Mouse (Mus musculus) hindbrain, embryonic 10.5 days (tissue): Measurements from ENCODE around the gene Rasa3. TPM values are rescaled to one million over a fixed set of nuclear protein-coding genes. Genes with fewer than 3 reads are reported as not detected.

Experiments
- DNase-seq: peaks from one replicate; pipeline ENCODE4 v3.0.0-alpha.2; 2017; ENCODE audit warnings: low spot score
- H3K27ac ChIP-seq: fragments of 300-500 bp; sonication (generic); 2 replicates; pipeline ENCODE4 v1.5.1; 2016; ENCODE audit warnings: mild to moderate bottlenecking, moderate library complexity
- H3K27me3 ChIP-seq: fragments of 300-500 bp; sonication (generic); 2 replicates; pipeline ENCODE4 v1.6.1; 2016; ENCODE audit warnings: mild to moderate bottlenecking; ENCODE audit not compliant: poor library complexity, insufficient read depth, severe bottlenecking
- H3K36me3 ChIP-seq: fragments of 300-500 bp; sonication (generic); 2 replicates; pipeline ENCODE4 v1.6.1; 2016; ENCODE audit warnings: mild to moderate bottlenecking, moderate library complexity
- H3K4me1 ChIP-seq: fragments of 300-500 bp; sonication (generic); replicated peaks from 2 replicates; pipeline ENCODE4 v1.6.1; 2016; ENCODE audit warnings: mild to moderate bottlenecking
- H3K4me3 ChIP-seq: fragments of 300-500 bp; sonication (generic); 2 replicates; pipeline ENCODE4 v1.5.1; 2016; ENCODE audit warnings: mild to moderate bottlenecking, moderate library complexity
- H3K9me3 ChIP-seq: fragments of 300-500 bp; sonication (generic); 2 replicates; pipeline ENCODE4 v1.6.1; 2016; ENCODE audit warnings: mild to moderate bottlenecking, moderate library complexity
- WGBS: fragments of 180-500 bp; shearing (Covaris S2); methylation state at CpG from one replicate; pipeline ENCODE4 v1.1.7; 2016; 5-methylcytosine and 5-hydroxymethylcytosine counted together
- polyA plus RNA-seq: library from polyadenylated mRNA; unstranded; fragments of >200 nt; fragmentation: Nextera tagmentation; extraction: Ambion mirVana; gene quantifications from 2 replicates; pipeline ENCODE4 v1.2.1, GENCODE M21; 2016

Rasa3 gene
- polyA plus RNA-seq, 1 experiment from 2014 or later = 28.8 TPM

DNA sequence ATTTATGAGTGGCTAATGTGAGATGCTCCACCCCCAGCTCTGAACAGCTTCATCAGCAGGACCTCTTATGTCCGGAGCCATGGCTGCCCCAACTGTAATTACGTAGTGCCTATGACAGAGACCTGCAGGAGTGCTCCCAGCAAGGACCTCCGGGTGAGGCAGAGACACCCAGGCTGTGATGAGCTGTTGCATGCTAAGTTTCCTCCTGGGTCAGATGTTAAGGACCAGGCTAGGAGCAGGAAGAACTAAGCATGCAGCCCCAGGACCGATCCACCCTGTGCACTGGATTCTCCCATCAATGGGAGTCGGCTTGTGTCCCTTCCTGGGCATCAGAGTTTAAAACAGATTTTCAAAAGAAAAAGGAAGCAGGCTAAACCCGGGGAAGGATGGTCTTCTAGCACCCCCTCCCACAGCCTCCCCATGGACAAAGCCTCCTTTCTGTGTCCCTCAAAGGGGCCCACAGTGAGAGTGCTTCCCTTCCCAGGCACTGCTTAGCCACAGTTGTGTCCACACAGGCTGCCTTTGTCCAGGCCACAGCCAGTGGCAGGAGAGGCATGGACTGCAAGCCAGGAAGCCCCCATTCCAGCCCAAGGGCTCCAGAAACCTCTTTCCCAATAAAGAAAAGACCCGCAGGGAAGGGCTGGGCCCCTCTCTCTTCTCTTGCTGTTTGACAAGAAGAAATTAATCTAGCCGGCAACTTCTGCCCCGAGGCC lies 54.2 kb downstream of the Rasa3 start:
- H3K27ac ChIP-seq = peak overlapping the region; percentile 85
- peak; percentile 64 for DNase-seq
- 0 out of 2 replicates have a peak overlapping the region, but pooled peaks have one; percentile 4 for H3K4me3 ChIP-seq
- peaks cover 14% of the 10 kb centered on the region for H3K36me3 ChIP-seq
- H3K9me3 ChIP-seq = no peaks in the 10 kb centered on the region; the same call in 1 of the 2 replicates
- no peaks in the 10 kb centered on the region for H3K27me3 ChIP-seq
- peaks cover 44% of the 10 kb centered on the region for H3K4me1 ChIP-seq
- 35% methylated on average over 9 of the region's 9 CpGs for WGBS

DNA sequence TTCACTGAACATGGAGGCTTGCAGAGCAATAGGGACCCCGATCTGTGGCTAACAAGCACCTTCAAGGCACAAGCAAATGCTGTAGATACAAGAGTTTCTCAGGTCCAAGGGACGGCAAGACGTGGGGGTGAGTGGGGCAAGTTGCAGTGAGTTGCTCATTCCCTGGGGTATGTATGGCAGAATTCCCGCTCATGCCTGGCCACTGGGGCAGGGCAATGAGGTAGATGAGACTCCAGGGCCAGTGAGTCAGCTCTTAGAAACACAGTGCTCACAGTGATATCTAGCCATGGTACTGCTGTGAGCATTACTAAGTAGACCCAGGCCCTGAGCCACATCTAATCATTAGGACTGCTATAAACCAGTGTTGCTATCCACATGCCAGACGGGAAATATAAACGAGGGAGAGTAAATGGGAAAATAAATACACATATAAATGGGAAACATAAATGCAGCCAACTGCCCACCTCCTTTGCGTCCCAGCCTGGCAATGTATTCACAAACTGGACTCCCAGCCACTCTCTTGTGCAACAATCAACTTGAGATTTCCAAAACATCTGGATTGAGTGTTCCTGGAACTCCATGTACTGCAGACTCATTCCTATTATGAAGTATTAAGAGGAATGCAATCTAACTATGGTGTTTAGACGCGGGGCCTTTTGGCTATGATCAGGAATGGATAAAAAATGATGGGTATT lies 57.0 kb downstream of the Rasa3 start:
- Histone ChIP-seq H3K9me3 (no peaks in the 10 kb centered on the region), H3K36me3 (no peaks in the 10 kb centered on the region), H3K4me3 (no peak overlapping the region), H3K27me3 (no peaks in the 10 kb centered on the region), H3K27ac (no peak overlapping the region), H3K4me1 (peaks cover 35% of the 10 kb centered on the region)
- DNase-seq = no peak
- 91% methylated on average over 9 of the region's 9 CpGs for WGBS

DNA sequence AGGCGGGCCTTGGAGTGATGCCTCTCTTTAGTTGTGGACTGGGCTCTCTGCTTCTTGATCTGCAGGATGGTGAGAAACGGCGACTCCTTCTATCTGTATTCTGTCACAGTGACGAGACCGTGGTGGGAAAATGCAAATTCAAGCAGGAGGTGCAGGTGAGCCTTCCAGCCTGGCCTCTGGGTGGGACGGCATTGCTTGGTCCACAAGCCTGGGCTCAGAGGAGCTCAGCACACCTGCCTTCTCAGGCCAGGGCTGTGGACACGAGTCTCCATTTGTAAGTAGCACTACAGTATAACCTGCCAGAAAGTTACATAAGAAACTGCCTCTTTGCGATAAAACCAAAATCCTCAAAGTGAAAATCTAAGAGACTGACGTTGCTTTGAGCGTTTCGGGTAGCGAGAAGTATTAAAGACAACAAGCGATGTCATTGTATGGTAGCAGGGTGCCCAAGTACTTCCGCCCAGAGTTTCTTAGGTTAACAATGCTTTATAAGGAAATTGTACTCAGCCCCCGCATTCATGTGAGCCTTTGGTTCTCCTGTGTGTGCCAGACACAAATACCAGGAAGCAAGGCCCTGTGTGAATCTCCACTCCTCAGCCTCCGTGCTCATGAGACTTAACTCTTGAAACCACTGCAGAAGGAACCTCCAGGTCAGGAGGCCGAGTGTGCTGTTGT lies 60.4 kb downstream of the Rasa3 start:
- H3K36me3 ChIP-seq = peaks cover 24% of the 10 kb centered on the region
- H3K27ac ChIP-seq = no peak overlapping the region
- H3K9me3 ChIP-seq = no peaks in the 10 kb centered on the region
- H3K27me3 ChIP-seq = no peaks in the 10 kb centered on the region
- 89% methylated on average over 17 of the region's 17 CpGs for WGBS
- H3K4me1 ChIP-seq = peaks cover 9% of the 10 kb centered on the region; the same call in 1 of the 2 replicates
- H3K4me3 ChIP-seq = no peak overlapping the region
- DNase-seq = no peak

DNA sequence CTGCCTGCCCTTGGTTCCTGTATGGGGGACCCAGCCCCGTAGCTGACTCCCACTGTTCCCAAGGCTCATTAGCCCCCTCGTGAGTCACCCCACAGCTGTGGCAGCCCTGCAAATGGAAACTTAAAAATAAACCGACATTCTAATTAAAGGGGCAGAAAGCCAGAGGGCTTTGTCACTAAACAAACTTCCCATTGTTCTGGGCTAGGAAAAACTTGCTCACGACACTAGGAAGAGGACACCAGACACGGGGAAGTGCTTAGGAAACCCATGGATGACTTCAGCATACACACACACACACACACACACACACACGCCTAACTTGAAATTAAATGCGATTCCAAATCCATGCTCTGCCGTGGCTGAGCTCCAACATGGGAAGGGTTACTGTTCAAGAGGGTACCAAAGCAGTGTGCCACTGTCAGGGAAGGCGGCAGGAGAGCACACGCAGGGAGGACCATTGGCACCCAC lies 62.4 kb downstream of the Rasa3 start:
- Histone ChIP-seq H3K27ac (no peak overlapping the region; the same call in 1 of the 2 replicates), H3K4me3 (no peak overlapping the region), H3K9me3 (no peaks in the 10 kb centered on the region), H3K27me3 (no peaks in the 10 kb centered on the region), H3K36me3 (peaks cover 24% of the 10 kb centered on the region), H3K4me1 (peaks cover 4% of the 10 kb centered on the region; the same call in 1 of the 2 replicates)
- WGBS = 60% methylated on average over 10 of the region's 10 CpGs
- no peak for DNase-seq

- Histone ChIP-seq H3K27me3 (no peaks in the 10 kb centered on the region), H3K36me3 (peaks cover 24% of the 10 kb centered on the region), H3K4me1 (peaks cover 4% of the 10 kb centered on the region; the same call in 1 of the 2 replicates), H3K4me3 (no peak overlapping the region), H3K27ac (no peak overlapping the region), H3K9me3 (no peaks in the 10 kb centered on the region)
- no peak for DNase-seq
- WGBS = 93% methylated on average over 9 of the region's 9 CpGs
Measured at GRCm38 (mm10) chr8:13614136-13614535, 63.3 kb downstream of the Rasa3 start.

GRCm38 (mm10) chr8:13611702-13612101 lies 65.7 kb downstream of the Rasa3 start:
- Histone ChIP-seq H3K4me3 (no peak overlapping the region), H3K9me3 (no peaks in the 10 kb centered on the region), H3K27ac (no peak overlapping the region), H3K27me3 (no peaks in the 10 kb centered on the region), H3K36me3 (peaks cover 24% of the 10 kb centered on the region), H3K4me1 (peaks cover 4% of the 10 kb centered on the region; the same call in 1 of the 2 replicates)
- 93% methylated on average over 12 of the region's 12 CpGs for WGBS
- DNase-seq = no peak

DNA sequence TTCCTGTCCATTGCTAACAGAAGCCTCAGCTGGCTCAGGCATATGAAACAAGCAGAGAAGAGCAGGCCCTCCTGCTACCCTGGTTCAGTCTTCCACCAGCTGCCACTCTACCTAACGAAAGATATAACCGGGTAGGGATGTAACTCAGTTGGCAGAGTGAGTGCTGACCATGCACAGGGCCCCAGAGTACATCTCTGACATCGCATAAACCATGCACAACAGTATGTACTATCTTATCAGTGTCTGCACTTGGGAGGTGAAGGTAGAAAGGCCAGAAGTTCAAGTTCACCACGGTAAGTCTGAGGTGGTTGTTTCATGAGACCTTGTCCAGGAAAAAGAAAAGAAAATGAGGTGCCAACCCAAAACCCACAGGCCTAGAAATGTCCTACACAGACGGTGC lies 67.4 kb downstream of the Rasa3 start:
- 88% methylated on average over 5 of the region's 5 CpGs for WGBS

GRCm38 (mm10) chr8:13608946-13609345 lies 68.5 kb downstream of the Rasa3 start:
- 91% methylated on average over 6 of the region's 6 CpGs for WGBS
- DNase-seq = no peak

More for the DNA sequence above, 67.4 kb downstream of the Rasa3 start:
- H3K36me3 ChIP-seq = peaks cover 34% of the 10 kb centered on the region
- peaks cover 7% of the 10 kb centered on the region; the same call in 1 of the 2 replicates for H3K4me1 ChIP-seq
- no peak for DNase-seq
- no peaks in the 10 kb centered on the region for H3K27me3 ChIP-seq
- H3K27ac ChIP-seq = no peak overlapping the region
- H3K9me3 ChIP-seq = no peaks in the 10 kb centered on the region
- no peak overlapping the region for H3K4me3 ChIP-seq

GRCm38 (mm10) chr8:13605920-13606480 lies 71.4 kb downstream of the Rasa3 start:
- Histone ChIP-seq H3K9me3 (no peaks in the 10 kb centered on the region), H3K27me3 (no peaks in the 10 kb centered on the region), H3K36me3 (peaks cover 22% of the 10 kb centered on the region), H3K4me1 (0 out of 2 replicates have a peak, but pooled peaks cover 3% of the 10 kb centered on the region), H3K27ac (no peak overlapping the region), H3K4me3 (no peak overlapping the region)
- DNase-seq = no peak
- 84% methylated on average over 7 of the region's 7 CpGs for WGBS

More at GRCm38 (mm10) chr8:13608946-13609345, 68.5 kb downstream of the Rasa3 start:
- Histone ChIP-seq H3K4me3 (no peak overlapping the region), H3K27ac (no peak overlapping the region), H3K4me1 (0 out of 2 replicates have a peak, but pooled peaks cover 3% of the 10 kb centered on the region), H3K9me3 (no peaks in the 10 kb centered on the region), H3K36me3 (peaks cover 33% of the 10 kb centered on the region), H3K27me3 (no peaks in the 10 kb centered on the region)

DNA sequence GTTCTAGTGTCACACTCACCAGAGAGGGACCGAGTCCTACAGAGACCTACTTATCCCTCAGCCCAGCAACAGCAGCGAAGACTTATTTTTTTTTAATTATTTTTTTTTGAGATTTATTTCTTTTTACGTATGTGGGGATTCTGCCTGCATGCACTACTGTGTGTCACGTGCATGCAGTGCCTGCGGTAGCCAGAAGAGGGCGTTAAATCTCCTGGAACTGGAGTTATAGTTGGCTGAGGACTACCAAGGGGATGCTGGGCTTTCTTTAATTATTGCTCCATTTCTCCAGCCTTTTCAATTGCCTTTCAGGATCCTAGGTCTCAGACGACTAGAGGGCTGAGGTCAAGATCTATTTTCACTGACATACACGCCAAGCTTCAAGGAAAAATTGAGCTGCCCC lies 74.8 kb downstream of the Rasa3 start:
- H3K27ac ChIP-seq = no peak overlapping the region
- no peaks in the 10 kb centered on the region for H3K9me3 ChIP-seq
- H3K36me3 ChIP-seq = peaks cover 35% of the 10 kb centered on the region
- DNase-seq = peak; percentile 60
- H3K4me1 ChIP-seq = peaks cover 9% of the 10 kb centered on the region; the same call in 1 of the 2 replicates
- 53% methylated on average over 8 of the region's 8 CpGs for WGBS
- no peak overlapping the region for H3K4me3 ChIP-seq
- no peaks in the 10 kb centered on the region for H3K27me3 ChIP-seq

DNA sequence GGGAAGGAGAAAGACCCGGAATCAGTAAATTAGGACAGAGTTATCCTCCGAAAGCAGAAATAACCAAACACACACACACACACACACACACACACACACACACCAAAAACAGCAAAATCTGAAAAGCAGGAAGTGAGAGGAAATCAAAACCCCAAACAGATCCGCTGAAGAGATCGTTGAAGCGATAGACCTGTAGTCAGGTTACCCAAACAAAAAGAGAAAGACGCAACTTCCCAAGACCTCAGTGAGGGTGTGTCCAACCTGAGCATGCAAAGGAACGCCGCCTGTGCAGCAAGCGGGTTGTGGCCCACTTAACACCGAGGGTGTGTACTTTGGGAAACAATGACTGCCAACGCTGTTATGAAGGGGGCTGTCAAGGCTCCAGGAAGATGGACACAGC lies 76.2 kb downstream of the Rasa3 start:
- Histone ChIP-seq H3K9me3 (no peaks in the 10 kb centered on the region), H3K4me1 (peaks cover 6% of the 10 kb centered on the region; the same call in 1 of the 2 replicates), H3K36me3 (peaks cover 50% of the 10 kb centered on the region), H3K27ac (no peak overlapping the region), H3K27me3 (no peaks in the 10 kb centered on the region), H3K4me3 (no peak overlapping the region)
- DNase-seq = no peak
- 83% methylated on average over 11 of the region's 11 CpGs for WGBS

DNA sequence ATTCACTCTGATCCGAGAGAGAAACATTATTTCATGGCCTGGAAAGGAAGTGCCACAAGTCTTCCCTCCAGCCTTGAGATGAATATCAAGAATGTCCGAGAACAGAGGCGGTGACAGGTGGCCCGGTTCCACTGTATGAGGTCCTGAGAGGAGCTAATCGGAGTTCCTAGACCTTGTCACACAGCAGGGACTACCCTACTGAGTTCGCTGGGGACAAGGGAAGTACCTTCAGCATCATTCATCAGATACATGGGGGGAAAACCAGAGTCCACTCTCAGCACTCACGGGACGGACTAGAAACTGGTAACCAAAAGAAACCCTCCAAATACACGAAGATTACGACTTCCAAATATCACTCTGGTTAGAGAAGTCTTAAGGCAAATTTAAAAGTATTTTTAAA lies 76.7 kb downstream of the Rasa3 start:
- 90% methylated on average over 10 of the region's 10 CpGs for WGBS

More for the DNA sequence above, 76.7 kb downstream of the Rasa3 start:
- Histone ChIP-seq H3K27ac (no peak overlapping the region), H3K27me3 (no peaks in the 10 kb centered on the region), H3K36me3 (peaks cover 52% of the 10 kb centered on the region), H3K4me3 (no peak overlapping the region), H3K9me3 (no peaks in the 10 kb centered on the region), H3K4me1 (peaks cover 6% of the 10 kb centered on the region; the same call in 1 of the 2 replicates)
- DNase-seq = no peak
